Mouse (Mus musculus) CD4-positive, CD25-positive, alpha-beta regulatory T cell, adult 4 months (primary cell): ENCODE measurements around the gene Hepacam2. TPM values are rescaled to one million over a fixed set of nuclear protein-coding genes. Genes with fewer than 3 reads are reported as not detected.
"Not testable (repeated sequence)": the region's sequence is repeated elsewhere in the genome, so short reads cannot be mapped to it uniquely, and the experiment has no call there.

Source experiments
- ATAC-seq: one replicate; pipeline ENCODE4 v1.8.0; 2017
- polyA plus RNA-seq, 2 experiments: library from polyadenylated mRNA; unstranded; fragments of 100-300 nt; shearing (Covaris generic); gene quantifications; one replicate each; pipeline ENCODE4 v1.2.1; 2017

Hepacam2 gene
- polyA plus RNA-seq, result 1 to 10 TPM in 1 of 2 experiments, under 1 TPM in 1; 0.46 to 1.4 TPM

DNA sequence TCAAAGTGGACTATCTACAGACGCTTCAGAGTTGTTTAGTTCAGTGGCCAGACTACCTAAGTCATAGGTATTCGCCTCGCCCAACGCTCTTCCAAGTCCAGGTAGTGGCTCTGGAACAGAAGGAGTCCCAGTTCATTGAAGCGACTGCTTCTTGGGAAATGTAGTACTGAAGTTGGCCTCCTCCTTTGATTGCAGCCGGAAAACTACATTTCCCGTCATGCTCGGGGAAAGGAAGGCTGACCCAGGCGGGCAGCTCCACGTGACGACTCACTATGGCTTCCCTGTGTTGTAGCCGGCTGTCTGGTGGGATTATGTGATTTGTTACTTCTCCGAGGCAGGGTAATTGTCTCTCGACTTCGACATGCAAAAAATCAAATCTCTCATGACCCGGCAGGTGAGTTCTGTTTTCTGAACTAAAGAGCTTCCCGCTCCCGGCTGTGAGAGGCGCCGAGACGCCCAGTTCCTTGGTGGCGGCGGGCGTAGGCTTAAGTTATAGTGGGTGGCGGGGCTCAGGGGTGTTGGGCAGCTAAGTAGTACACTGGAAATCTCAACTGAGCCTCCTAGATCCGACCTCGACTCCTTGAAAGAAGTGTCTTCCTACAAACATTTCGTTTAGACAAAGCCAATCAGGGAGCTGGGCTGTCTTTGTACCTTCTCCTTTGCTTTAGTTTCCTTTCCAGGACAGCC is at the start of gene Hepacam2, which contains the start of gene Vps50:
Hepacam2 (minus strand) TSS at position 137 of the 687 bp plus-strand sequence.
Vps50 (plus strand) TSS at position 221 of the 687 bp plus-strand sequence.
- peak; percentile 100 for ATAC-seq

DNA sequence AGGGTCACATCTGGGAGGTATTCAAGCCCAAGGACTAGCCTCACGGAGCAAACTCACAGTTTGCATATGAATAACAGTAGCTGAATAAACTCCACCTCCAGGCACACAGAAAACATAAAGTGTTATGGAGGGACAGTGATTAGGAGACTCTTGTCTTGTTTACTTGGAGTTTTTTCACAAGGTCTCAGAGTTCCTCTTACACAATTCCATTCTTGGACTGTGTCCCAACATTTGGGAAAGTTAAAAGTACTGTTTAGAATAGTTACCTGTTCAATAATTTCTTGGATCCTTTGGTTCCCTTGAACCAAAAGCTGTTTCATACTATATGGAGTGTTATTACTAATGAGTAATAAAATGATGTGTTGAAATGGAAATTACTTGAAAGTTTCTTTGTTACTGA is 46.9 kb upstream of the Hepacam2 start:
- no peak for ATAC-seq

DNA sequence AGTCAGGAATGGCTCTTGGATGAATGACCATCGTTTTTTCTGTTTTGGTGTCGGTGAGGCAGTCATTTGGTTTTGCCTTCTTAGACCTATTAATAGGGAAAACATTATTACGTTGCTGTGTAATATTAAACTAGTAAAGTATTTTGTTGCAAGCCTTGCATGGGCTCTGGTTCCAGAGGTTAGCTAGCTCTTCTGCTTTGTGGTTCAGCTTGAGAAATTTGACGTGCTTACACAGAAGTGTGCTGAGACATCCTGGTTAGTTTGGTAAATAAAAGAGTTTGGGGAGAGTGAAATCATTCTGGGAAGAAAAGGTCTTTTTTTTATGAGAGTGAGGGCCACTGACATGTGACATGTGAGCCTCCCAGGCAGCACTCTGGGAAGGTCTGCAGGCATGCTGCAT is 45.8 kb upstream of the Hepacam2 start:
- ATAC-seq, result no peak

DNA sequence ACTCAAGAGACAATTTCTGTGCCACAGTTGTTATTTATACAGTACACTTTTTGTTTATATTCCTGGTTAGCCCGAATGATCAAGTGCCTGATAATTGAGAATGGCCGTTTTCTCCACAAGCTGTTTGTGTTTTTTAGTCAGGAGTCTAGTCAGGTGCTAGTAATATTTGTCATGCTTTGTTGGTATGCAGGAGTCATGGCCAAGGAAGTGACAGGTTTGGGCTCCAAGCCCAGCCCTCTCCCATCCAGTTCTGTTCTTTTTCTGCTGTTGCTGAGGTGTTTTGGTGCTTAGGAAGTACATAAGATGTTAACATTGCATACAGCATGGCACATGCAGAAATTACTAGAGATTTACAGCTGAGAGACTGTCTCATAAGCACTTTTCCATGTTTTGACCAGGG is 41.4 kb upstream of the Hepacam2 start:
- no peak for ATAC-seq

DNA sequence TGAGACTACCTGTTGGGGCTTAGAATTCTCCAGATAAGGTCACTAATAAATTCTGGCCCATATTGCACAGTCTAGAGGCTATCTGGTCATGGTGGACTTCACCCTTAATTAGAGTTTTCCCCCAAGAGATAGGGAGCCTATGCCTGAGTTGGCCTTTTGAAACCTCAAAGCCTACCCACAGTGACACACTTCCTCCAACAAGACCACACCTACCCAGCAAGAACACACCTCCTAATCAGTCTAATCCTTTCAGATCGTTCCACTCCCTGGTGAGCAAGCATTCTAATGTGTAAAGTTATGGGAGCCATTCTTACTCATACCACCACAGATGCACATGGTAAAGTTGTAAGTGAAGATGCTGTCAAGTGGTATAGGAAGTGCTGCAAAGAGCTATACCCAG is 38.0 kb upstream of the Hepacam2 start:
- peak; percentile 17 for ATAC-seq

DNA sequence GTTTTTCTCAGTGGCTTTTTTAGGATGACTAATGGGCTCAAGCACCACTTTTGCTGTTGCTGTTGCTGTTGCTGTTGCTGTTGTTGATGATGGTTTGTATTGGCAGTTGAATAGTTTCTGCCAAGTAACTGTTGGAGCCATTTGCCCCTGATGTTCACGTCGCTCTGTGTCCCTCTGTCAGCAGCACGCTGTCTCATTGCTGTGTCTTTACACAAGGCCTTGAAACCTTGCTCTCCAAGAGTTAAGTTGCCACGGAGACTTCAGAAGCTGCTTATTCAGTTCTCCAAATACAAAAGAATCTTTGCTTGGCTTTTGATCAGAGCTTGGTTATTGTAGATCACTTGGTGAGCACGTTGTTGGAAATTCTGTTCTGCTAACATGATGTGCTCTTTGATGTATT is 33.3 kb upstream of the Hepacam2 start:
- ATAC-seq, result no peak

DNA sequence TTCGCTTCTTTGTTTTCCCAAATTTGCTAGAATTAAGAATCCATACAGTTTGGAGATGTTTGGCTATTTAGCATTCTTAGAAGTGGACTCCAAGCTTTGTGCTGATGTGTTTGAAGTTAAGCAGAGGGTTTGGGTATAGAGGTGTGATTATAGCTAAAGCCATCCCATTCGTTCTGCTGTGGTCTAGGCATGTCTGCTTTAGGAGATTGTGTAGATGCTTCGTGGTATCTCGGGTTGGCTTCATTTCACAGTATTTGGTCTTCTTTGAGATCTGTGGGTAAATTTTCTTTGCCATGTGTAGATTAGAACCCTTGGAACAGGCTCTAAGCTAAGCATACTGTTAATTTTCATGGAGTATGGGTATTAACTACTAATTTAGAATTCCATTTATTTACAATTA is 30.1 kb upstream of the Hepacam2 start:
- ATAC-seq, result no peak

DNA sequence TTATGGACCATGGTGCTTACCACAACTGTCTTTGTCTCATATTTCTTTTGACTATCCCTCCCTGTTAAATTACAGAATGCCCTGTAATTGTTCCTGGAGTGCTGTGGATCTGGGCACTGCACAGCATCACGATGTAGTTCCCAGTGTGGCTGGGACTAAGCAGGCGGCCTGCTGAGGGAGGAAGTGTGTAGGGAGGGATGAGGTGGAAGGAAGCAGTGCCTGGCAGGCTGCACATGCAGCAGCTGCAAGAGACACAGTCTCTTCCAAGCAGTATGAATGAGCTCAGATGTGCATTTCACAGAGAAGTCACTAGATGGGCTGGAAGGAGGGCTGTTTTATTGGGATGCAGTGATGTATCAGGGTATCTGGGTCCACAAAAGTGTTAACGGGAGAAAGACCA is 14.5 kb upstream of the Hepacam2 start:
- no peak for ATAC-seq

DNA sequence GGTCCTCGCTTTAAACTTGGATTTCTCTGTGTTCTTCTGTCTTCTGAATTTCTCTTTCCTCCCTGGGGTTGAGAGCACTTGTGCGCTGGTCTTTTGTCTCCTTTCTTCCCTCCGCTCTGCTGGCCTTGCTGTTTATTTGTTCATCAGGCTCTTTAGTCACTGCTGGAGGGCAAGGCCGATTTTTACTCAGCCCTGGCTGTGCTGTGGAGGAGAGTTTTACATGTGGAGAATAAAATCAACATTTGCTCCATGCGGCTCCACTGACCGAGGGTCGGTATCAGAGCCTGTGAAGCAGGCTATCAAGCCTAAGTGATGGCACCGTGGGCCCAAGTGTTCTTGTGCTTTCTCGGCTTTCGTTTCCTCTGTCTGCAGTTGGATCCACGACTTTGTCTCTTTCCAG is 13.5 kb upstream of the Hepacam2 start:
- no peak for ATAC-seq

DNA sequence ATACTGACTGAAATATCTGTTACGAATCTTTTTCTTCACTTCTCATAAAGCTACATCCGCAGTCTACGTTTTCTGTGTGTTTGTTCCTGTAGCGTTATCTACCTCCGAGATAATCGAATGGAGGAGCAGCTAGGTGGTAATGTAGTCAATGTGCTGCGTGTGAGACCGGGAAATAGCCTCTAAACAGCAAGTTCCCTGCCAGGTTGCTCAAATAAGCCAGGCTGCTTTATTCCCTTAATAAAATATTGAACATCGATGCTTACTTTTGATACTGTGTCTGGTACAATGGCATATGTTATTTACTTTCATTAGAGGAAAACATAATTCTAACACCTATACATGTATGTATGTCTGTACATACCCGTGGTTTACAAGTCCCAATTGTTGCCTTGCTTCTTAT is 13.0 kb upstream of the Hepacam2 start:
- no peak for ATAC-seq

DNA sequence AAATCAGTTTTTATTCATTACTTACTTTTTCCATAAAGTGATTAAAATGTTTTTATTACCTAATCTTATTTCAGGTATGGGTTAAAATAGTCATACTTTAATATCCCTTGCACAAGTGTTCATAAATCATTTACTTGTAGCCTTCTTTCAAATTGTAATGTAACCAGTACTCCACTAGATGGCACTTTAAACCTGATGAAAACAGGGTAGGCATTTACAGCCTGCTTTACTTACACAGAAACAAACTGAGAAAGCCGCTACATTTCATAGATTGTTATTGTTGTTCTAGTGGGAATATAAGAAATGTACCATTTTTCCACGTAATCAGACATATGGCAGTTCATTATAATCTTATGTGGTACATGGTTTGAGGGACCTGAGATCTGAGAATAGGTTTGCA is 11.7 kb upstream of the Hepacam2 start:
- ATAC-seq, result peak; percentile 86

DNA sequence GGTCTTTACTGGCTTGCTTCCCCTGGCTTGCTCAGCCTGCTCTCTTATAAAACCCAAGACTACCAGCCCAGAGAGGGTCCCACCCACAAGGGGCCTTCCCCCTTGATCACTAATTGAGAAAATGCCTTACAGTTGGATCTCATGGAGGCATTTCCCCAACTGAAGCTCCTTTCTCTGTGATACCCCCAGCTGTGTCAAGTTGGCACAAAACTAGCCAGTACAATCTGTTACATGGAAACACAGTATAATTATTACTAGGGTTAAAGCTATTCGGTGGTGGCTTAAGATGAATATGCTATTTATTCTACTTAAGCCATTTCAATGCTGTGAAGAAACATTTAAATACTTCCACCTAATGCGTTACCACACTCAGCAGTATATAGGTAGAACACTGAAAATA is 10.1 kb upstream of the Hepacam2 start:
- not testable (repeated sequence) for ATAC-seq

DNA sequence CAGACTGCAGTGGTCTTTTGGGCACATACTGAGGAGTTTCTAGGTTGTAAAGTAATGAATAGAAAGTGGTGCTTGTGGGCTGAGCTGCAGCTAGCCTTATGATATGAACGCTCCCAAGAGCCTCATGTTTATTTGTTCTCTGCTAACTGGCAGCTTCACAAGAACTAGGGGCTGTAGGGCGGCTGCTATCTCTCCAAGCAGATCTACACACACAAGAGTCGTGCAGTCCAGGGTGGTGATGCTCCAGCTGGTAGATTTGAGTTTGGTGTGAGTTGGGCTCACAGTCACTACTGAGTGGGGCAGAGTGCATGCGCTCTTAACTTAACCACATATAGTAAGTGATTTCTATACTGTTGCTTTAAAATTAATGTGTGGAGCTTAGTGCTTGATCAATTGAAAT is 9.0 kb upstream of the Hepacam2 start:
- ATAC-seq, result no peak

DNA sequence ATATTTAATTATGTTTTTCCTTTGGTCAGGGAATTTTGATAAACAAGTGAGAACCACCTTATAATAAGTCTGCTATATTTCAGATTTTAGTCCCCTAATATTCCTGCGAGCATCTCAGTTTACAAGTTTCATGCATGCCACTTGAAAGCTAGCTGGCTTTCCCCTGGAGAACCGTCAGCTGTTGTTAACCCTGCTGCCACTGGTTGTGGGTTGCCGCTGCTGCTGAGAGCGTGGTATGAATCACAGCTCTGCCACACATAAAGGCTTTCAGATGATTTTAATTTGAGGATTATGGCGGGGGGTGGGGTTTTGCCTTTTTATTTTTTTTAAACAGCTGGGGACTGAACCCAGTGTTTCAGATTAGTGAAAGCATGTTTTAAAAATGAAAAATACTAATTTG is 7.2 kb upstream of the Hepacam2 start:
- no peak for ATAC-seq

DNA sequence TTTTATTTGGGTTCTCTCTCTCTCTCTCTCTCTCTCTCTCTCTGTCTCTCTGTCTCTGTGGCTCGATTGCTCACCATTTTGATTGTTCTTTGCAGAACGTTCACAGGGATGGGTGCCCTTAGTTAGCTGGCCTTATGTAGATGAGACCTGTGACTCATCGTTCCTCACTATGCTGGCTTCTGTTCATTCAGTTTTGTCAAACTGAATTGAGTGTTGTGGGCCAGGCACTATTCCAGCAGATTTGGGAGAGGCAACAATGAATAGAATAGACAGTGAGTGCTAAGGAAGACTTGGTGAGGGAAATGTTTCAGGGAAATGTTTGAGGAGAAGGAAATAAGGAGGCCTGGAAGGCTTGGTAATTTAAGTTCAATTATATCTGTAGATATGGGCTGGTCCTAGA is 2.2 kb upstream of the Hepacam2 start:
- no peak for ATAC-seq

DNA sequence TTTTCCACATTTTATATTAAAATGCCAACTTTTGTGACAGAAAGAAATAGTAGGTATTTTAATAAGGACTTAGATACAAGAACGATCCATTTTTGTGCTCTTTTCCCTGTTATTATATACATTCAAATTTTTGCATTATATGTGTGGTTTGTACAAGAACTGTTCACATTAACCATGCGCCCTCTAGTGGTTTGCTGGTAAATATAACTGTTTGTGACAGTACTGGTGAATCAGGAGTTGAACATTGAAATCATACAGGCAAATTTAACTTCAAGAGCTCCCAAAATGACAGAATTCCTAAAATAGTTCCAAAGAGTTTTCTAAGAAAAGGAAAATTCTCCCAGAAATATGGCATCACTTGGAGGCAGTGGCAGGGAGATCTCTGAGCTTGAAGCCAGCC is 1.9 kb downstream of the Hepacam2 start:
- ATAC-seq, result peak; percentile 44

DNA sequence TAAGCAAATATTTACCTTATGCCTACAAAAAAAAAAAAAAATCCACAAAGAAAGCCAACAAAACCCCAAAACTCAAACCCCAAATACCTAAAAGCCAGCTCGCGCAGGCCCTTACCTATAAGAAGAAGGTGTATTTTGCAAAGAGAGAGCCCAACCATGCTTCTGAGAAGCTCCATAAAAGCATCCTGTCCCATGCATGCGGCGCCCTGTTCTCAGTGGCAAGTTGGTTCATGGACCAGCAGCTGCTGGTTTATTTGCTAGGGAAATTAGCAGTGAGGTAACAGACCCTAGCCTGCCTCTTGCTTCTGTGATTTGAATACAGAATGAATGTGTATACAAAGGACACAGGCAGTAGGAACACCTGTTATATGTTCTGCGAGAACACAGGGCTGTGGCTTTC is 3.8 kb downstream of the Hepacam2 start:
- no peak for ATAC-seq

DNA sequence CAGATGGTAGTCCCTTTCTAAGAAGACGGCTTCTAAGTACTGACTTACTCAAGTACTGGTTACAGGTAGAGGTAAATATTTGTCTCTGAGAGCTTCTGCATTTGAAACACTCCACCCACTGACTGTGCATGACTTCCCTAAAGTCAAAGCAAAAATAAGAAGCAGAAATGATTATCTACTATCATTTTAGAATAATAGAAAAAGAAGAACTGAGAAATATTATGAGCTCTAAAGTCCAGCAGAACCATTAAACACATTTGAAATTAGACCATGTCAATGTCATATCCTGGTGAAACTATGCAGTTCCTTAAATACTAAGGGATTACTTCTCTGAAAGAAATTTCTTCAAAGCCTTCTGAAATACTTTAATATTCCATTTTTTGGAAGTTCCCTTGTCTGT is 10.7 kb downstream of the Hepacam2 start:
- no peak for ATAC-seq

DNA sequence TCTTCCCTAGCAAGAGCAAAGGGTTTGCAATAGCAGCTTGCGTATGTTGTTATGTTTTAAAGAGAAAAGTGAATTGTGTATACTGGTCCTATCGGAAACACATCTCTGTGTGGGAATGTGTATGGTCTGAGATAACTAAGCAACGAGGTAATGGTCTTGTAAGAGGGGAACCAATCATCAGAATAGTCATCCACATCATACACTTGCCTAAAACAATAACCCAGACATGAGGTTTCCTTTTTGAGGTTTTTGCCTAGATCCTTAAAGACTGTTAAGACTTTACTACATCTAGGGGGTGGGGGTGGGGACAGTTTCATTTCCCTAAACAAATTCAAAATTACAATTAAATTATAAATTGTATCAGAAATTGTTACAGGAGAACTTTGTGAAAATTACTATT is 13.0 kb downstream of the Hepacam2 start:
- no peak for ATAC-seq

DNA sequence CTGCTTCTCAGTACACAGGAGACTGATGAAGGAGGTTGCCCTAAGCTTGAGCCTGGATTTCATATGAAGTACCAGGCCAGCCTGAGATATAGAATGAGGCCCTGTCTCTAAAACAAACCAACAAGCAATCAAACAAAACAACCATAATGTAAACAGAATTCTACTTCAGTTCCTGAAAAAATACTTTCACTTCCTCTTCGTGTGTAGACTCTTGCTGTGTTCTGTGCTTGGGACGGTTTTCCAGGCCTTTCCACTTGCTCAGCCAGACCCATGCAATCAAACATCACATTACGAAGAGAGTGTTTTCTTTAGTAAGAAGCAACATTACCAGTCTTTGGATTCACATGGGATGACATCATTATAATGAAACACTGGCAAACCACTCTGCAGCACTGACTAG is 16.4 kb downstream of the Hepacam2 start:
- no peak for ATAC-seq

DNA sequence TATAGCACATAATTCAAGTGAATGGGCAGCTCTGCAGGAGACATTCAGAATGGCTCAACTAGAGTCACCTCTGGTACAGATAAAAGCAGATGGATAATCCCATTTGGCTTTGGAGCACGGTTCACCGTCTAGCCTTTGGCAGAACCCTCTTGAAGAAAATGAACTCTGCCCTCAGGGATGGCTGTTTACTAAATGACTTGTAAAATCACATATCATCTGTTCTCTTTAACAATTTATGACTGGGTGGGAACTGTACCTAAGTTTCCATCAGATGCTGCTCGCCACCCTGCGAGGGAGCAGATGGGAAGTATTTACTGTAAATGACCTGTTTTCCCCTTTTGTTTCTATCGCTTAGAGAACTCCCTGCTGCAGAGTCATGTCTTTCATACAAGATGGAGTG is 18.2 kb downstream of the Hepacam2 start:
- no peak for ATAC-seq

DNA sequence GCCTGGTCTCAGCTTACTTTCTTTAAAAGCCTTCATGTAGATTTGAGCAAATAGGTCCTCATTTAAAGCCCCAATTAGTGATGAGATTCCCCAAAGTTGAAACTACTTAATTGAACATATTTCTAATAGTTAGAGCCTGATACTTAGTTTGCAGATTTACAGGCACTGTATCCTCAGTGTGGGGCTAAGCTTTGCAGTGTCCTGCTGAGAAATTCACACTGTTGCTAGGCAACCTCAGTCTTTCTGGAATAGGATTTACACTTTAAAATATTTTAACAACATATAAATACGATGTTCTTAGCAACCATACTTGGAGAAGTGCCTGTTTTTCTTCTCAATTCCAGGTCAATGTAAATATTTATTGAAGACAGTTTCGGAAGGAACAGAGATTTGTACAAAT is 21.8 kb downstream of the Hepacam2 start:
- ATAC-seq, result no peak

DNA sequence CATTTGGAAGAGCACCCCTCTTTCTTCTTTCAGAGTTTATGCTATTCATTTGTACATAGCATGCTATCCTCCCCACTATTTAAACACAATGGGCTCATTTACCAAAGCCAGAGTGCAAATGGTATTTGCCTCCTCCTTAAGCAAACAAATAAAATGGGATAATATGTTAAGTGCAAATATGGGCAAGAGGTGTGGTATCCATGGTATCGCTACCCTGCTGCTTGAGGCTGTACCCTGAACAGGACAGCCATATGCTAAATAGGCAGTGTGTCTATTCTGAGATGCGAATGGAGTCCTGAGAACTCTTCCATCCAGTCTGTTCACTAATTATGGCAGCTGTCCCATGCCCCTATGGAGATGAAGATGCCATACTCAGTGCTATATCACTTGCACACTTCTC is 27.4 kb downstream of the Hepacam2 start:
- ATAC-seq, result no peak

DNA sequence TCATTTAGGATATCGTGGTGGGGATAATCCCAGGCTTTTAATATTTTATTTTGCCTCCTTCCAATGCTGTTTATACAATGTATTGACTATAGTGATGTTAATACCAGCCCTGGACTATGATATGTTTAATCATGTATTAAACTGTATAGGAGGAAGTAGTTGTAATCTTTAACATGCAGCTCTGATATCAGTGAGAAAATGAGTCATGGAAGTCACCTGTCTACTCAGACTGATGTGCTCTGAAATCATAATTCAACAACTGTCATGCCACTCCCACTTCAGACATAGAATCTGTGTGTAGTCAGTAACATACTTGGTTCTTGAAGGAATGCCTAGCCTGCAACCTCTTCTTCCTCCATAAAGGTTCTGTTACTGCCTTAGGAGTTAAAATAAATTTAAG is 29.5 kb downstream of the Hepacam2 start:
- ATAC-seq, result no peak

DNA sequence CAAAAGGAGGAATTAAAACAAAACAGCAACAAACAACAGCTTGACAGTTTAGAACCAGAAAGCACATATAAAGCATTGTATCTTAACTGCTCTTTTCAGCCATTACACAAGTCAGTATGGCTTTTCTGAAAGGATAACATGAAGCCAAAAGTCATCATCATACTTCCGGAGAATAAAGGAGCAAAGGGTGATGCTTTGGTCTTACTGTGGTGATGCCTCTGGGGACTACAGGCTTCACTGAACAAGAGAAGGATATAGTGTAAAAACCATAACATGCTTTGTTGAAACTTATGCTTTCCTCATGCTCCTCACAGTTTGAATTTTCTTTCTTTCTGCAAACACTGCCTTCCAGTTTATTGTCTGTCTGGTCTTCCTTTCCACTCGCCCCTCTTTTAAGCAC is 34.5 kb downstream of the Hepacam2 start:
- ATAC-seq, result no peak
